Mouse (Mus musculus) kidney, postnatal 14 days (tissue): ENCODE results near the gene Crip2.

Source experiments
- DNase-seq: peaks from one replicate; pipeline ENCODE4 v3.0.0; 2022; ENCODE audit warnings: mixed read lengths

Gene Crip2

GRCm38 (mm10) chr12:113139908-113140615 lies at the start of gene Crip2:
Crip2 (plus strand) TSS chr12:113140236.
- peak; percentile 94 for DNase-seq

- no peak for DNase-seq
These were observed 43.0 kb upstream of the Crip2 start for GRCm38 (mm10) chr12:113097040-113097439.

GRCm38 (mm10) chr12:113097749-113098281 lies 42.2 kb upstream of the Crip2 start, which contains the start of gene Mta1:
Mta1 (plus strand) TSS chr12:113098278.
- peak; percentile 71 for DNase-seq

DNA sequence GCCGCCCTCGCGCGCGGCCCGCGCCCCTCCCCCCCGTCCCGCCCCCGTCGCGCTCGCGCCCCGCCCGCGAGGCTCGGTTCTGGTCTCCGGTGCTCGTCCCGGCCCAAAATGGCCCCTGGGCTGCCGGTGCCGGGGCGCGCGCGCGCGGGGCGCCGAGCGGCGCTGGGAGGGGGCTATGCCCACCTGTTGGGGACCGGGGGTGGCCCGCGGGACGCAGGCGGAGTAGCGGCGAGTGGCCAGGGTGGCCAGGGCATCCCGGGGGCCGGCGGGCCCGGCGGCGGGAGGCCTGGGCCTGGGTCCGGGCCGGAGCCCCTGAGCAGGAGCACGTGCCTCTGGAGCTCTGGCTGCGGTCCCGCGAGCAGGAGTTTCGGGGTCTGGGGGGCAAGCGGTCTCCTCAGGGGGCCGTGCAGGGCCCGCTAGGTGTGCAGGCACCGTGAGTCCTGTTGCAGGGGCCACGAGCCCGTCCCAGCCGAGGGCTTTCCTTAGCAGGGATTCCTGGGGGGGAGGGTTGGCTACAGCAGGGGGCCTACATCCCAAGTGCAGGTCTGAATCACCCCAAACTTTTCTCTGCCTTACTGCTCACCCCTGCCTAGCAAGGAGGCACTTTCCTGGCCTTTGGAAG lies 41.4 kb upstream of the Crip2 start:
- DNase-seq, result peak; percentile 45

DNA sequence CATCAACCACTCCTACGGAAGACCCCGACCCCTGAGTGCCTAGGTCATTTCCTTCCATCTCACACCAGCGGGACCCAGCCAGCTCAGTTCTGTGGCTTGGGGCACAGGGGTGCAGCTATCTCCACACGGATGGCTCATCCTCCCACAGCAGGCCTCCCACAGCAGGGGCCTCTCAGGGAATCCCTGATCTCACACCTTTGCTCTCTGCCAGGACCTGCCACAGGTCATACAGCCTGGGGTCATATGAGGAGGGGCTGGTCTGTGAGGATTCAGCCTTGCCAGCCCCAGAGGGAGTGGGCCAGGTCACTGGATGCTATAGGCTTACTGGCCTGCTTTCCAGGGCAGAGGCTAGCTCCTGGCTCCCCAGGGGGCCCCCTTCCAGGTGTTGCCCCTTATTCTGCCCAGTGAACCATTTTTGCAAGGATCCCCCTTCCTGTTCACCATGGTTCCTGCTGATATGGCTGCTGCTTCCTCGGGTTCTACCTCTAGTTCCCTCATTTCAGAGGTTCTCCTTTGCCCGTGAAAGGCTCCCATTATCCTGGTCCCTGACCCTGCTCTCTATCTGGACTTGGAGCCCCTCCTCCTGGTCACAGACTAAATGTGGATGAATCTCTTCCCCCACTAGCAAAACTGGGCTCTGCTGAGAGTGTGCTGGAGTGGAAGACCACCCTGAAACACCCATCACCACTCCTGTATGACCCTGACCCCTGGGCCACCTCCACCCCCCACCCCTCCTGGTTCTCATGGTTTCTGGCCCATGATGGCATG lies 40.4 kb upstream of the Crip2 start:
- no peak for DNase-seq

DNA sequence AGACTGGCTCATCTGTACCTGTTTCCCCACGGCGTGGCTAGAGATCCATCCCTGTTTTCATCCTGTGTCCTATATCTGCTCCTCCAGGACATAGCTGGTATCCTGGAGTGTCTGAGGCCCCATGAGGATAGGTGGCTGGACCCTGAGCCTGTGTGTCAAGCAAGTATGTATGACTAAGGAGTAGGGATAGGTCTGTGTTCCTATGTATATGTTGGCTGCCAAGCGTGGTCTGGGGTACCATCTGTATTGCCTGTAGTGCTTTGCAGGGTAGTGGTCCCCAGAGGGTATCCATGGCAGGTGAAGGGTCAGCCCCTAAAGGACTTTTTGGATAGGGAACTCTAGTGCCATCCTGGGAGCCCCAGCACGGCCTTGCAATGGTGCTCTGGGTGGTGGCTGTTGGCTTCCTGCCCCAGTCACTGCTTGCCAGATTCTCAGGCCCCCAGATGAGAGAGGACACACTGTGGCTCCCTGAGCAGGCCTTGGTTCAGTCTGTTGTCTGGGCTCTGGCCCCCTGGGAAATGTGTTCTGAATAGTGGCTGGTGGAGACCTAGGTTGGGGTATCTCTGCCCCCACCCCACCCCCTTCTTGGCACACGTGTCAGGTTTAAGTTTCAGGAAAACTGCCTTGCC lies 39.5 kb upstream of the Crip2 start:
- peak; percentile 34 for DNase-seq

DNA sequence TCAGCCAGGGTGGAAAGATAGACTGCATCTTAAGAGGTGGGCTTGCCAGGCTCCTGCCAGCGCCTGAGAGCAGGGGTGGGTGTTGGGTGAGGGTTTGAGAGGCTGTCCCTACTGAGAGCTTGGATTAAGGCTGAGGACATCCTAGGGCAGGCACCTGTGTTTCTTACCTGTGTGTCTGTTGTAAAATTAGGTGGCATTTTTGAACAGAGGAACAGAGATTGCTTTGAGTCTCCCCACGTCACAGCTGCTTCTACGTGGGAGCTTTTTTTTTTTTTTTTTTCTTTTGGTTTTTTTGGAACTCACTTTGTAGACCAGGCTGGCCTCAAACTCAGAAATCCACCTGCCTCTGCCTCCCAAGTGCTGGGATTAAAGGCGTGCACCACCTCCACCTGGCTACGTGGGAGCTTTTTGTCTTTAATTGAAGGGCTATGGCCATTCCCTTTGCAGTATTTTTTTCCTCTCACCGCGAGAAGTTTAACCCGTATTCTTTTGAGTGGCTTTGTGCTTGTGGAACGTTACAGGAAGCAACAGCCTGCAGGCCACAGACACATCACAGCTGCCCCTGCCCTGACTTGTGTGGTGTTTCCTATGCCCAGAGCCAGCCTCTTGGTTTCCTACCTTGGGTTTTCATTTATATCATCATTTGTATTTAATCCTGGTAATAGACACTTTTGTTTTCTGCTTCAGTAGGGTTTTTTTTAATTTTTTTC lies 38.6 kb upstream of the Crip2 start:
- DNase-seq, result no peak

- DNase-seq, result peak; percentile 67
These were observed 37.6 kb upstream of the Crip2 start for GRCm38 (mm10) chr12:113102461-113102860.

DNA sequence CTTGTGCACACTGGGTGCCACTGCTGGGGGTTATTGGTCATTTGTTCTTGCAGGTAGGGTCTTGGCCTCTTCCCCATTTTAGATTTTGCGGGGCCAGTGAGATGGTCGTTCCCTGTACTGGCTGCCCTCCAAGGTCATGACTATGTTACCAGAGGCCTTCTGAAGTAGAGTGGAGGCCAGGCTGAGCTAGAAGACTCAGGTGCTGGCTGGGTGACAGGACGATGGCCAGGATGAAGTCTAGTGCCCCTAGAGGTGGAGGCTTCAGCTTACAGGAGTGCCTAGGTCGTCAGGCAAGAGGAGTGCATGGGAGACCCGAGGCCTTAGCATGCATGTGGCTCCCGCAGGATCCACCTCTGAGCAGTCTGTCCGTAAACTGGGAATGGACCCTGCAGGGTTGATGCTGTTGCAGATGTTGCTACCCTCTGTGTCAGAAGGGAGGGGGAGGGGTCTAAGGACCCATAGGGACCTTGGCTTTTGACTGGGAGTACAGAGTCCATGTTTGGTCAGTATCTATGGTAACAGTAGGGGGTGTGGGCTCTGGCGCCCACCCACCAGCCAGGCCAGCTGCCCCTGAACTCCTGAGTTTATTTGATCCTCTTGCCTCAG lies 36.1 kb upstream of the Crip2 start:
- DNase-seq, result peak; percentile 31

- DNase-seq, result no peak
These were observed 33.6 kb upstream of the Crip2 start for GRCm38 (mm10) chr12:113106386-113106785.

DNA sequence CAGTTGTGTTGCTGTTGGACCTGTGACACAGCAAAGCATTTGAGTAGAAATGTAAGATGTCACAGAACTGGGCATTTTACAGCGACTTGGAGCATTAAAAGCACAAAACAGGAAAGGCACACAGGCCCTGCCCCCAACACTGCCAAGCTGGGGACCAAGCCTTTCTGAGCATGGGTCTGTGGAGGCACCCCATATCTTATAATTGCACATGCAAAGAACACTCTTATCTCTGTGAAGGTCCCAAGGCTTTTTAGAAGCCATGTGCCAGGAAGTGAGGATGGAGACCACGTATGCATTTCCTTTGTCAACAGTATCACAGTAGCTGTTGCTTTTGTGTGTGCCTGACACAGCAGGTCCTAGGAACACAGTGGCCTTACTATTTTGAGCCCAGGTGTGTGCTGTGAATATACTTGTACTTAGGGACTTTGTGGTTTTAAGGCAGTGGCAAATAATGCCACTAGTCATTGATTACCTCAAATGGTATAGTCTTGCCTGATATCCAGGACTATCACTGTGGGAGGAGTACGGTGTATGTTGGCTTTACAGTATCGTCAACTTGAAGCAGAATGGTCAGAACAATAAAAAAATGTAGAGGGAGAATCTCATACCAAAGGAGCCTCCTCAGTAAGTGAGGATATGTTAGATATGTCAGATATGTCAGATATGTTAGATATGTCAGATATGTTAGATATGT lies 32.5 kb upstream of the Crip2 start:
- no peak for DNase-seq

GRCm38 (mm10) chr12:113108528-113109283 lies 31.3 kb upstream of the Crip2 start:
- DNase-seq, result no peak

DNA sequence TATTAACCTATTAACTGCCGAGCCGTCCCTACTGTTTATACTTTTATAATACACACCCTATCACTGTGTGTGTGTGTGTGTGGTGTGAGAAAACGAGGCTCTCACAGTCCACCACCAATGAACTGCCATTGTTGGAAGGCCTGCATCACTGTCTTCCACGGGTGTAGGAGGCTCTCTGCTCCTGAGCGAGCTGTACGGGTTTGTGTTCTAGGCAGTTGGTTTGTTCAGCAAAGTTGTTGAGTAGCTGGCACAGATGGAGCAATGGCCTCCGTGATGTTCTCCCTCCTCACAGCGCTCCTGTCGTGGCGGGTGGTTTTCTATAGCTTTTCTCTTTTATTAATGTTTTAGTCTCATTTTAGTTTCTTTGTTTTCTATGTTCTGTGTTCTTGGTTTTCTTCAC lies 30.2 kb upstream of the Crip2 start:
- no peak for DNase-seq

- no peak for DNase-seq
These were observed 25.9 kb upstream of the Crip2 start for GRCm38 (mm10) chr12:113114141-113114540.

- no peak for DNase-seq
These were observed 25.0 kb upstream of the Crip2 start for GRCm38 (mm10) chr12:113114856-113115538.

DNA sequence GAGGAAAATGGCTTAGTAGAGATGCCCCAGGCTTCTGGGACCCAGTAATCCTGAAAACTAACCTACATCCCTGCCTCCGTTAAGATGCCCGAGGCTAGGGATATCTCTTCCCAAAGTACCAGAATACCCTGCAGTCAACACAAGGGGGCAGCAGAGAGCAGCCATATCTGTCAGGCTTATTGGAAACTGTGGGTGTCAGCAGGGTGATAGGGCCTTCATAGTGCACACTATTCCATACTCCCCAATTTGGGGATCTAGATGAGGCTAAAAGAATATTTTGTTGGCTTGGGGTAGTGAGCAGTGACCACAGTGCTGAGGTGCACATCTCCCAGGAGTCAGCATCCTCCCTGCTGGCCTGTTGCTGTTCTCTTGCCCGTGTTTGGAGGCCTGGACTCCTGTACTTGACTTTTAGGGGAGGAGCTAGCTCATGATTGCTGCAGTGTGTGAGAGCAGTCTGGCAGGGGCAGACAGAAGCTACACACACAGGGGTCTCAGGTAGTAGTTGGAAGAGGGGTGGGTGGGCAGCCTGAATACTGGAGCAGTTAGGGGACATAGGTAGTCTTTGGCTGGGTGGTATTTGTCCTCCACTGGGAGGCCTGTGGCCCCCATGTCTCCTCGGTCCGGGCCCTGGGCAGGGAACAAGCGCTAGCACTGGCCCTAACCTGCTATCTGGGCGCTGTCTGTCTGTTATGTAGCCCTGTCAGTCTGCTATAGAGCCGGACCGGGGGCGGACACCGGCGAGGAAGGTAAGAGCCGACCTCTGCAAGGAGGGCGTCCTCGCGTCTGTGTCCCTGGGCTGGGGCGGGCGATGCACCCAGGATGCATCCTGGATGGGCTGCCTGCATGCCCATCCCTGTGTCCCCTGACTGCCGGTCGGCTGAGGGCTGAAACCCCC lies 20.3 kb upstream of the Crip2 start:
- peak; percentile 81 for DNase-seq

GRCm38 (mm10) chr12:113124726-113125125 lies 15.3 kb upstream of the Crip2 start:
- DNase-seq, result no peak

GRCm38 (mm10) chr12:113130732-113131131 lies 9.3 kb upstream of the Crip2 start:
- DNase-seq, result no peak

DNA sequence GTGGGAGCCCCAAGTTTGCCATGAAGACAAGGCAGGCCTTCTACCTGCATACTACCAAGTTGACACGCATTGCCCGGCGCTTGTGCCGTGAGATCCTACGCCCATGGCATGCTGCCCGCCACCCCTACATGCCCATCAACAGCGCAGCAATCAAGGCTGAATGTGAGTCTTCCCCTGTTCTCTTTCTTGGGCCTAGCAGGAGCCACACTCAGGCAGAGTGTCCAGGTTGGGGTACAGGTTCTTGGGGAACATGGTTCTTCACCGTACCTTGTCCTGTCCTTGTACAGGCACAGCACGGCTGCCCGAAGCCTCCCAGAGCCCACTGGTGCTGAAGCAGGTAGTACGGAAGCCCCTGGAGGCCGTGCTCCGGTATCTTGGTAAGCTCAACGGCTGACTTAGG lies 8.4 kb upstream of the Crip2 start:
- no peak for DNase-seq
